Mouse (Mus musculus): ENCODE measurements at regions not wholly inside any gene's neighbourhood (a gene's known extent, or its start where the extent isn't known, plus 50 kb on each side); places are given as distances from the start of the nearest gene placed in this dataset.

DNA sequence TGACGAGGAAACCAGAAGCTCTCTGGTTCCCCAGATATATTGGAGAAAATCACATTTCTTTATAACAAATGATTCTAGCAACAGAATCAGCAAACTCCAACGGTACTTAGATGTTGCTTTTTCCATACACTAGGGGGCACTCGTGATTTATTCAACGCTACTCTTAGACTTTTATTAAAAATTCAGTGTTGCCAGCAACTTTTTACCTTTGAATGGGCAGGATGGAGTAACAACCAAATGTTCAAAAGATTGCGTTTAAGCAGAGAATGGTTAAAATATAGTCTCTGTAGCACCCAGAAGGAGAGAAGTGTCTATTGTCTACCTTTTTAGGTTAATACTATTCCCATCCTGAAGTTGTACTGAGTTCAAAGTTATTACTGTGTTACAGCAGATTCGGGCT lies 715.4 kb upstream of the Cblb start:
- DNase-seq (ENCODE audit: low read depth, low spot score), result peak; percentile 34

DNA sequence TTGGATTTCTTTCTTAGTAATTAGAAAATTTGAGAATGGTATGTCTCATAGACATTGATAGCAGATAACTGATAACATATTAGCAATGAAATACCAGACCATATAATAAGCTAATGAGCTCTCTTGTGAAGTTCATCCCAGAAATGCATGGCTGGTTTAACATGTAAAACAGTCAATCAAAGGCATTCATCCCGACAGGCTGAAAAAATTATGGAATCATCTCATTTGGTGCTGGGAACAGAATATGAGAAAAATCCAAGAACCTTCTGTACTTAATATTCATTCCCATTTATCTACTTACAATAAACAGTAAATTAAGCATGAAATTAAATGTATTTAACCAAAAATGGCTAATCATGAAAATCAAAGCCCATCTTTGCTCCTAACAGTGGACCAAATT lies 698.8 kb upstream of the Cblb start:
- no peak for DNase-seq (ENCODE audit: low read depth, low spot score)

DNA sequence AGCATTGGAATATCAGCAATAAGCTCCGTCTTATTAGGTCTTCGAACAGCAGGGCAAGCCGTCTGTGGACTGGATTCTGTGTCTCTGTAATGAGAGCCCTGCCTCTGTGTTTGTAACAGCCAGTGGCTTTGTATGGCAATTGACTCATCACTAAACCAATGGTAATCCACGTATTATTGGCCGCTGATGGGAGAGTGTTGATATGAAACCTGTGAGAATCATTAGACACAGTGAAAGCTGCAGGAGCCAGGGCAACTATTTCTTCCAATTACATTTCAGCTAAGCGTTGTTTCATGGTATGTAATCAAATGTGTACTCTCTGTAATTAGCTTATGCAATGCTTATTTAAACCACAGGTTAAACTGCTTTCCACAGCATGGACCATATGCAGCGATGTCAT lies 696.1 kb upstream of the Cblb start:
- no peak for DNase-seq (ENCODE audit: low read depth, low spot score)

DNA sequence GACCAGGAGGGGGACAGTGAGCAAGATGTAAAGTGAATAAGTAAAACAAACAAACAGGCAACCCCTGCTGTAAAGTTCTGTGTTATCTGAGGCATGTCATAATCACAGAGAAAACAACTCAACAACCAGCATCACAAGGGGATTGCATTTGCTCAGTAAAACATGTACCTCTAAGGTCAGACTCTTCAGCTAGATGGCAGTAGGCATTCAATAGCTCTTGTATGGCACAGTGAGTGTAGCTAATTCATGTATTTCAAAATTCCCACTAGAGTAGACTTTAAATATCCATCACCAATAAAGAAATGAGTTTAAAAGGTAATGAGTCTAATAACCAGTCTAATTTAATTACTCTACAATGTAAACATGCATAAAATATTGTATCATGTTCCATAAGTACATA lies 683.9 kb upstream of the Cblb start:
- no peak for DNase-seq (ENCODE audit: low read depth, low spot score)

DNA sequence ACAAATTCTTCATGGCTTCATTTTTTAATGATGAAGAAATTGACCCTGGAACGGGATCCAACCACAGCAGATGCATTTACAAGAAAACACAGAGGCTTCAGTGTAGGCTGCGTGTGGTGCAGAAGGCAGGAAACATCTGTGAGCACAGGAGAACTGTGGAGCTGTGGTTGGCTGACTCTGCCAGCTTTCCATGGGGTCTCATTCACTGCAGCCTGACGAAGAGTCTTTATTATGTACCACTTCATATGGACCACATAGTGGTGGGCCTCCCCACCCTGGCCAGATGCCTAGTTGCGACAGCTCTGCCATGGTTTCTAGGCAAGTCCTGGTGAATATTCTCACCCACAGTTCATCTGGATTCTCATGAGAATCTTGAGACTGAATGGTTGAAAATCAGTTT lies 678.9 kb upstream of the Cblb start:
- DNase-seq (ENCODE audit: low read depth, low spot score), result no peak

DNA sequence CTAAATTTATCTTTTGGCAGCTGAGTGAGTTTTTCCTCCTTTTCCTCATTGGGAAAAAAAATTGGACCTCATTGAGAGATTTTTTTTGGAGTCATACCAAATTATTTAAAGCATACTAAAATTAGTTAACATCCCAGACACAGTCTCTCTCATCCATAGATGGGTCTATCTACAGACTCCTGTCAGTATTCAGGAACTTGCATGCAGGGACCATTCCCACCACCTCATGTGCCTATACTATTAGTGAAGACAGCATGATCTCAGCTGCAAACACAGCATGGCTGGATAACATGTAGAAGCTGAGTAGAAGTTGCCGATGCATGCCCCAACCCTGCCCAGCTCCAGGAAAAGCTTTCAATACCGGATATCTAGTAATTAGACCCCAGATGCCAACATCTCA lies 677.2 kb upstream of the Cblb start:
- DNase-seq (ENCODE audit: low read depth, low spot score), result no peak

DNA sequence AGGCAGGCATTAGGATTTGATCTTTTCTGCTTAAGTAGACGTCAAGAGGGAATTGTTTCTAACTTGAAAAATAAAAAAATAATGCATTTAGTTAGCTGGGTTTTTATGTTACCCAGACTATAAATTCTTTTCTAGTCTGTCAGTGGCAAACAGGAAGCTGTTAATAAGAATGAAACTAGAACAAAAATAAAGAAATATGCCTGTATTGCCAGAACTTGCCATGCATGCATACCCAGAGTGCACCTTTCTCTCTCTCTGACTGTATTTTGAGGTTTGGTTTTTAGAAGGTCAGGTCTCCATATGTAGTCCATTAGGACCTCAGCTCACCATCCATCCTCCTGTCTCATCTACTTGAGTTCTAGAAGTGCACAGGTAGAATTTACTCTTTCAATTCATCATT lies 661.0 kb upstream of the Cblb start:
- no peak for DNase-seq (ENCODE audit: low read depth, low spot score)

DNA sequence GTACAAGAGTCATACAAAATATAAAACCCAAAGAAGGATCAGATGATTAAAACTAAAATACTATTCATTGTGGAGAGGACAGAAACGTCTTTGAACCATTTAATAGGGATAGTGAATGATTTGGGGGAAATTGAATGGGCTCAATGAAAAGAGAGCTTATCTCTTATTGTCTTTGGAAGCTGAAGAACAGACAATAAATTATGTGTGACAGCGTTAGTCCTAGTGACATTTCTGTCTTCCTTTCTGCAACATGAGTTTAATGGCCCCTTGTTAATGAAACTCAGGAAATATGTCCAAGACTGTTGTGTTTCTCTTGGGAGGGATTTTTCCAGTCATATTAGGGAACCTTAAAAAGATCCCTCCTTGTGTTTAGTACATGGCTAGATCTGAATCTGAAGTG lies 644.6 kb upstream of the Cblb start:
- no peak for DNase-seq (ENCODE audit: low read depth, low spot score)

DNA sequence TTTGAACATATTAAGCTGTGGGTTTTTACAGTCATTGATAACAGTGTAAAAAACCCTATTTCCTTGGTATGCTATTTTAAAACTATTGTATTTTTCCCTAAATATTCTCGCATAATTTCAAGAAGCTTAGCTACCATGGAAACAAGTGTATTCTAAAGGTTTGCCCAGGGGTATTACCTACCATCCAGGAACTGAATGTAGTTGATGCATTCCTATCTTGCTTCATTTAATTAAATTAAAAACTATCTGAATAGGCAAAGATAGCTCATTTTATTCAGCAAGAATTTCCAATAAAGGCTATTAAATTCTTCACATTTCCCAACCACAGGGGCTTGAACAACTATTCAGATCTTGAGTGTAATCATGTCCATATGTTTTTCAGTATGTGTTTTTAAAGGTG lies 643.5 kb upstream of the Cblb start:
- DNase-seq (ENCODE audit: low read depth, low spot score), result no peak

DNA sequence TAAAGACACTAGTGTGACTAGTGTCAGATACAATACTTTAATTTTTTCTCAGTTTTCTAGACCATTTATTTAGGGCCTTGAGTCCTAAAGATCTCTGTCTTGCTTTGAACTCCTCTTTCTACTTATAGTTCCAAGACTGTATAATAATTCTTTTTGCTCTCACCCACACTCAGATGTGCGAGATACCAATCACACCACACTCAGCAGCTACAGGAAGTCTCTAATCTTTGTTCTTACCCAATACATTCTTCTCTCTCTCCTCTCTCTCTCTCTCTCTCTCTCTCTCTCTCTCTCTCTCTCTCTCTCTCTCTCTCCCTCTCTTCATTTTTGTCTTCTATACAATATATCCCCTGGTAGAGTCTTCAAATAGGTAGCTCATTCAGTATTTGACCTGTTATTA lies 637.2 kb upstream of the Cblb start:
- DNase-seq (ENCODE audit: low read depth, low spot score), result no peak
